Mouse (Mus musculus): ENCODE data around the gene Mrpl2.

Mrpl2 gene

GRCm38 (mm10) chr17:46645561-46646321 lies at the start of gene Mrpl2, which contains the start of gene Klc4:
Mrpl2 (plus strand) TSS chr17:46646229.
Klc4 (minus strand) TSS chr17:46646022.
- DNase-seq (ENCODE audit: low spot score in 2 of 2) = peak; percentile 99

GRCm38 (mm10) chr17:46597956-46598355 lies 48.1 kb upstream of the Mrpl2 start:
- no peak for DNase-seq (ENCODE audit: low spot score in 2 of 2)

DNA sequence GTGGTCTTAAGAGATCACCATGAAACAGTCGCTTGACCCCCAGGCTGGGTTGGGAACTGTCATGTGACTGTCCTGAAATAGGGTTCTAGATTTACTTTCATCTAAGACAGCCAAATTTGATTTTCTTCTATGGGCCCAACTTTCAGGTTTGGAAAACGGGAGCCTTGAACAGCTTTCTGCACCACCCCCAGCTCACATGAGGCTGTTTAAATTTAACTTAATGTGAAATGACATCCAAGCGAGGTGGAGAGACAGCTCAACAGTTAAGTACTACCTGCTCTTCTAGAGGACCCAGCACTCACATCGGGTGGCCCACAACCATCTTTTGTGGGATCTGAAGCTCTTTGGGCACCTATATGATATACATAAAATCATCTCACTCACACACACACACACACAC lies 47.1 kb upstream of the Mrpl2 start:
- no peak for DNase-seq (ENCODE audit: low spot score in 2 of 2)

DNA sequence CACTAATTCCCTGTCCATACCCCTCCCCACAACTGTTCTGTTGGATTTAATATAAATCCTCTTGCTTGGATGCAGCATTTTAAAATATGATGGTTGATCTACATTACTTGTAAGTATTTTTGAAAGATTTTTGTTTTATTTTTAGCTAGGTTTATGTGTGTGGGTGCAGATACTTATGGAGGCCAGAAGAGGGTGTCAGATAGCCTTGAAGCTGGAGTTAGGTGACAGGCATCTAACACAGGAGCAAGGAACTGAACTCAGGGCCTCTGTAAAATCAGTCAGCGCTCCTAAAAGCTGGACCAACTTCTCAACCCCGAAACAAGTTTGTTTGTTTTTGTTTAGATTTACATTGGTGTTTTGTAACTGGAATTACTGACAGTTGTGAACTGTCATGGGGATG lies 45.5 kb upstream of the Mrpl2 start:
- DNase-seq (ENCODE audit: low spot score in 2 of 2) = no peak

DNA sequence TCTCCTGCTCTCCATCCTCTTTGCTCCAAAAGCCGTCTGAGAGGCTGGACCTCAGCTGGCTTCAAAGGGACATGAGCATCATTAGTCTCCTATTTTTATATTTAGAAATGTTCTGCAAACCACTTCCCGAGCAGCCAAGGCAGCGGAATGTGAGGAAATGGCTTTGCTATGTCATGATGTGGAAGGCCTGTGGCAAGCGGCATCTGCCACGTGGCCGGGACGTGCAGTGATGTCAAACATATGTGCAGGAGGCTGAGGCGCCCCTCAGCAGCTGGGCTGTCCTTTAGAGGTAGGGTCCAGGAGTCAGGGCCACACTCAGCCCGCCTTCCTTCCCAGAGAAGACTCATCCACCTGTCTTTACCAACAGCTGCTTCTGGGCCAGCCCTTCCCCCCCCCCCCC lies 43.8 kb upstream of the Mrpl2 start:
- no peak for DNase-seq (ENCODE audit: low spot score in 2 of 2)

- DNase-seq (ENCODE audit: low spot score in 2 of 2) = no peak
These were observed 42.8 kb upstream of the Mrpl2 start for GRCm38 (mm10) chr17:46603229-46603628.

DNA sequence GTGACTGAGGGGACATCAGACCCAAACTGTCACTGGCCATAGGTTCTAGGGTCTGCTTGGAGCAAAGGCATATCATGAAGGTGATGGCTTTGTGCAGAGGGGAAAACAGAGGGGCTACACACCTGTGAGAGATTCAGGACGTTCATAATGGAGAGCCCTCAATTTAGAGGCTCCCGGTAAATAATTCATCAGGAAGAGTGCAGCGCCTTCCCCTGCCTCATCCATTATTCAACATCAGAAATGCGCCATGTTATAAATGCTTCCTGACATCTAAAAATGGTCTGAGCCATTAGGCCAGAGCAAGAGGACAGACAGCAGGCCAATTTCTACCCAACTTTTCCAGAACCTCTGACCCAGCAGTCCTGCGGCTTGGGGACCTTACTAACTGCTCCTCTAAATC lies 40.9 kb upstream of the Mrpl2 start:
- no peak for DNase-seq (ENCODE audit: low spot score in 2 of 2)

DNA sequence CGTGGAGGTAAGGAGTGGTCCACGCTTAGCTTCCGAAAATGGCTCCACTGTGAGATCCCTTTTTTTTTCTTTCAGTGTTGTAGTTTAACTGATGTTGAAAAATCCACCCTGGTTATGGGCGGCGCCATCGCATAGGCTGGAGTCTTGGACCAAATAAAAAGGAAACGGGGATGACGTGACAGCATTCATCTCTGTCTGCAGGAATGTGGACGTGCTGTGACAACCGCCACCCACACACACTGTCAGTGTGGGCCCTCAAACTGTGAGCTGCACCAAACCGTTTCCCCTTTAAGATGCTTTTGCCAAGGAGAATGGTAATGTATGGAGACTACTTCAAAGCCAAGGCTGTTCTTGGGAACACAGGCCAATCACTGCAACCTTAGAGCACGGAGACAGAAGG lies 40.0 kb upstream of the Mrpl2 start:
- peak in 1 of 2 experiments; percentile 57 for DNase-seq (ENCODE audit: low spot score in 2 of 2)

GRCm38 (mm10) chr17:46609721-46610514 lies 36.1 kb upstream of the Mrpl2 start:
- DNase-seq (ENCODE audit: low spot score in 2 of 2) = no peak

- DNase-seq (ENCODE audit: low spot score in 2 of 2) = no peak
These were observed 34.7 kb upstream of the Mrpl2 start for GRCm38 (mm10) chr17:46611316-46611715.

DNA sequence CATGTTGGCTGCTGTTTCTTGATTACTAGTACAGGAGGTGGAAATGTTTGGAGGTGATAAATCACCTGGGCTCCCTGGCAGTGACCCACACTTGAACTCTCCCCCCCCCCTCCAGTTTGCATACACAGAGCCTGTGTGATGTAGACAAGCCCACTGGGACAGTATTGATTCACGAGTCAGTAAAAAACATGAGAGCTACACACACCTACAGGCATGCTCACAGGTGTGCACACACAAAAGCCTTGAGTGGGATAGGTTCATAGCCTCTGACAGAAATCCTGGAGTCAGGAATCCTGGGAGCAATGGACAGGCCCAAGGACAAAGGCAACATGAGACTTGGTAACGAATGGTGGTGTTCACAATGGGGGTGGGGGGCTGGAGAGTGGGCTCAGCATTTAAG lies 33.8 kb upstream of the Mrpl2 start:
- no peak for DNase-seq (ENCODE audit: low spot score in 2 of 2)

DNA sequence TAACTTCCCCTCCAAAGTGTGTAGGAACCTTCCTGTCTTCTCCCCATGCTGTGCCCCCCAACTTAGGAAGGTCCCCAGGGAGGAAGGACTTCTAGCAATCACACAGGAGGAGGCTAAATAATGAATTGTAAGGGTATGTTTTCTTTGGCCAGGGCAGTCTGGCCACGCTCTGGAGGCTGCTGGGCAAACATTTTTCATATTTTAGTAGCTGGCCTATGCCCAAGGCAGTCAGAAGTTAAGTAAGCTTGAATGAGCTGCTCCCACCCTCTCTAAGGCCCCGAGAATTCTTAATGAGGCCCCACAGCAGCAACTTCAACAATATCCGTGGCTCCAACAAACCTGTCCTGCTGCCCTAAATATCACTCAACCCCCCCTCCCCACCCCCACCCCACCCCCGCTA lies 33.2 kb upstream of the Mrpl2 start:
- no peak for DNase-seq (ENCODE audit: low spot score in 2 of 2)

DNA sequence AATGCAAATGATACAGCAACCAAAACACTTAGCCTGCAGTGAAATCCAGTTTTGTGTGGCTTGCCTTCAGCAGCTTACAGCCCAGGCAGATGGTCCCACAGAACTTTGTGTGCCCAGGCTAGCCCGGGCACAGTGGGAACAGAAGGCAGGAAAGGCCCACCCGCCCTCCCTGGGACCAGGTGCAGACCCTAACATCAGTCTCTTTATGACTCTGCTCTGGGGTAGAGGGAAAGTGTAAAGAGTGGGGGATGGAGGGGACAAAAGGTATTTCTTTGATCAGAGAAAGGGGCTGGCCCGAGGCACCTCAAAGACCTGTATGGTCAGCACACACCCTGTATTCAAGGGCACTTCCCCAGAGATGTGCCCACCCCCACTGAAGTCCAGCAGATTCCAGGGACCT lies 32.8 kb upstream of the Mrpl2 start:
- DNase-seq (ENCODE audit: low spot score in 2 of 2) = no peak

GRCm38 (mm10) chr17:46617799-46618198 lies 28.2 kb upstream of the Mrpl2 start:
- DNase-seq (ENCODE audit: low spot score in 2 of 2) = no peak

DNA sequence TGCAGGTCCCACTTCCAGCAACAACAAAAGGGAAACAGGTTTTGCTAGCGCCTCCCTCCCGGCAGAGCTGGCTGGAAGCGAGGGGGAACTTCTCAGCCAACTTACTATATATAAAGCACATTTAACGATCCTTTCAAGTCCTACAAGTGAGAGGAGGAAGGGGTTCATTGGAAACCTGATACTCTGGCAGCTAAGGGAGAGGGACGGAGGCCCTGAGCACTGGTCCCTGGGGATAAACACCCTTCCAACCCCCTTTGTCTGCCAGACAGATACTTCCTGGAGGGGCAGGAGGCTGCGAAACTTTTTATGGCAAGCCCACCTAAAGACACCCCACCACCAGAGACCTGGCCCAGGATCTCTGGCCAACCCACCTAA lies 27.6 kb upstream of the Mrpl2 start:
- no peak for DNase-seq (ENCODE audit: low spot score in 2 of 2)

DNA sequence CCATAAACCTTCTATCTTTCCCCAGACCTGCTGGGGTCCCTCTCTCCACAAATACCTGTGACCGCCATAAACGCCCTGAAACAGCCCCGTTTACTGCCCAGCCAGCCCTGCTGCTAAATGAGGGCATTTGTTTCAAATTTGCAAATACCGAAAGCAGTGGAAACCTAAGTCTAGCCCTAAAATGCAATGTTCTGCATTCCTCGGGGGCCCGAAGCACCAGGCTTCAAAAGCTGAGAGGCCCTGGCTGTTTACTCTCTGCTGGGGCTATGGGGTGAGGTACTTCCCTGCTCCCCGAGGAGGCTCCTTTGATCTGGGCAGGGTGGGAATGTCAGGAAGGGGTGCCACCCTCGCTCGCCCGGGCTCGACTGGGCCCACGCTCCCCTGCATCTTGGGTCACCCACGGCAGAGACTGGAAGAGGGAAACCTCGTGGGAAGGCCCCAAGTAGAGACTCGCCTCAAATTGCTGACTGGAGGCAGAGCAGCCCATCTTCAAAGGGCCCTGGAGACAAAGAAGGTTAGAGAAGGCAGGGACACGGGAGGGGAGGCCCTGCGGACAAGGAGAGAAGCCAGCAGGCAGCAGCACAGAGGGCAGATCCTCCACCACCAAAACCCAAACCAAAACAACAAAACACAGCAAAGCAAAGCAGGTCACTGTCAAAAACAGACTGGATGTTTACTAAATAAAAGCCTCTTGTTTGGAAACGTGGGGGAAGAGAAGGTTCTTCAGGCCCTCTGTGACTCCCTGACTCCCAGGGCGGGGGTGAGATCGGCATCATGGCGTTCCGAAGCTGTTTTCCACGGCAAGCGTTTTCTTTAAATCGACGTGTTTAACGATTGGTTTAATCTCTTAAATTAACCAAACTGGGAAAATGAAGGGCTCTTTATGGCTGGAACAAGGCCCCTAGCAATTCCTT lies 27.0 kb upstream of the Mrpl2 start:
- no peak for DNase-seq (ENCODE audit: low spot score in 2 of 2)

GRCm38 (mm10) chr17:46619683-46620357 lies 26.2 kb upstream of the Mrpl2 start:
- no peak for DNase-seq (ENCODE audit: low spot score in 2 of 2)

DNA sequence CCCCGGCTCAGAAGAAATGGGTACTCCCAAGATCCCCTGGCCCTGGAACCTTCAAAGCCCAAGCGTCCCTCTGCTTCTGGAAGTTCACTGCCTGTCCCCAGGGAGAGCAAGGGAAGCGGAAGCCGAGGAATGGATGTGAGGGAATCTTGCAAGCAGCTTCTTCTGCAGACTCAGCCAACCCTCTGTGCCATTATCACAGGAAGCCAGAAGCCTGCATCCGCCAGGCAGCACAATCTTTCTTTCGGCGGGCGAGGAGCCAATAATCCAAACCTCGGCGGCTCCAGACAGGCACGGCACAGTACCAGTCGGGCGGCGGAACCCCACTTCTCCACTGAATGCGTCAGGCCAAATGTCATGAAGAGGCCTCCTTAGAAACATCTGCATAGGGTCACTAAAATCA lies 24.7 kb upstream of the Mrpl2 start:
- peak; percentile 84 for DNase-seq (ENCODE audit: low spot score in 2 of 2)

GRCm38 (mm10) chr17:46622269-46622668 lies 23.8 kb upstream of the Mrpl2 start:
- DNase-seq (ENCODE audit: low spot score in 2 of 2) = no peak

- no peak for DNase-seq (ENCODE audit: low spot score in 2 of 2)
These were observed 22.0 kb upstream of the Mrpl2 start for GRCm38 (mm10) chr17:46623819-46624557.

DNA sequence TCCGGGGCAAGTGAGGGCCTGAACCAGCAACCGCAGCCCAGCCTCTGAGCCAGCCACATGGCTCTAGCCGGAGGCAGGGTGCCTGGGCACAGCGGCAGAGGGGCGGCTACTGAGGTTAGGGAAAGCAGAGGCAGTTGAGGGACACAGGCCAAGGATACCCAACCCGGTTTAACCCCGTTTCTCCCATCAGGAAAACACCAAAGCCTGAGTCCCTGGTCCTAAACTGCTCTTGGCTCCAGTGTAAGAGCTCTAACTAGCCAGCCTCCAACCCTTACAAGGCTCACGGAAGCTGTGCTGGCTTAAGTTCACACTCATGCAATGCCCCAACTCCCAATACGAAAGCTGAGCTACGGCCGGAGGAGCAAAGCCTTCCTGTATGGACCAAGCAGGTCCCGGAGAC lies 21.4 kb upstream of the Mrpl2 start:
- DNase-seq (ENCODE audit: low spot score in 2 of 2) = no peak

Data from right cerebral cortex, postnatal 10 days (tissue).